Mouse (Mus musculus) stomach, embryonic 16.5 days (tissue): ENCODE data around the gene Rap1gap. TPM values are rescaled to one million over a fixed set of nuclear protein-coding genes. Genes with fewer than 3 reads are reported as not detected.

Experiments
- ATAC-seq: fragments of 200-750 bp; cut with Nextera tagmentation; 2 replicates; pipeline ENCODE4 v1.8.0; 2017; ENCODE audit warnings: moderate number of reproducible peaks, moderate TSS enrichment; ENCODE audit not compliant: insufficient read depth, low FRiP score
- H3K27ac ChIP-seq: fragments of 300-500 bp; sonication (generic); 2 replicates; pipeline ENCODE4 v1.5.1; 2014; ENCODE audit warnings: low read length
- H3K27me3 ChIP-seq: fragments of 300-500 bp; sonication (generic); 2 replicates; pipeline ENCODE4 v1.6.1; 2014; ENCODE audit warnings: low read length, control low read depth, mixed read lengths; ENCODE audit not compliant: control insufficient read depth, insufficient read depth
- H3K36me3 ChIP-seq: fragments of 300-500 bp; sonication (generic); 2 replicates; pipeline ENCODE4 v1.6.1; 2014; ENCODE audit warnings: low read length; ENCODE audit not compliant: control insufficient read depth, insufficient read depth
- H3K4me1 ChIP-seq: fragments of 300-500 bp; sonication (generic); 2 replicates; pipeline ENCODE4 v1.6.1; 2014; ENCODE audit warnings: low read length, control low read depth, mixed read lengths; ENCODE audit not compliant: control insufficient read depth, insufficient read depth
- H3K4me2 ChIP-seq: fragments of 300-500 bp; sonication (generic); 2 replicates; pipeline ENCODE4 v1.6.1; 2014; ENCODE audit warnings: low read depth, low read length, mixed read lengths
- H3K4me3 ChIP-seq: fragments of 300-500 bp; sonication (generic); replicated peaks from 2 replicates; pipeline ENCODE4 v1.5.1; 2014; ENCODE audit warnings: mild to moderate bottlenecking, low read length
- H3K9ac ChIP-seq: fragments of 300-500 bp; sonication (generic); 2 replicates; pipeline ENCODE4 v1.6.1; 2014; ENCODE audit warnings: low read length
- H3K9me3 ChIP-seq: fragments of 300-500 bp; sonication (generic); replicated peaks from 2 replicates; pipeline ENCODE4 v1.6.1; 2016; ENCODE audit warnings: low read length, control low read depth; ENCODE audit not compliant: control insufficient read depth
- WGBS: fragments of 180-500 bp; shearing (Covaris S2); extraction: QIAGEN DNeasy Blood & Tissue Kit; methylation state at CpG from one replicate; pipeline ENCODE4 v1.1.7; 2014; 5-methylcytosine and 5-hydroxymethylcytosine counted together
- polyA plus RNA-seq: library from polyadenylated mRNA; unstranded; fragments of >200 nt; fragmentation: Nextera tagmentation; extraction: Ambion mirVana; gene quantifications from 2 replicates; pipeline ENCODE4 v1.2.1, GENCODE M21; 2015

Gene Rap1gap
- polyA plus RNA-seq, 1 experiment from 2014 or later, result 58.1 TPM

DNA sequence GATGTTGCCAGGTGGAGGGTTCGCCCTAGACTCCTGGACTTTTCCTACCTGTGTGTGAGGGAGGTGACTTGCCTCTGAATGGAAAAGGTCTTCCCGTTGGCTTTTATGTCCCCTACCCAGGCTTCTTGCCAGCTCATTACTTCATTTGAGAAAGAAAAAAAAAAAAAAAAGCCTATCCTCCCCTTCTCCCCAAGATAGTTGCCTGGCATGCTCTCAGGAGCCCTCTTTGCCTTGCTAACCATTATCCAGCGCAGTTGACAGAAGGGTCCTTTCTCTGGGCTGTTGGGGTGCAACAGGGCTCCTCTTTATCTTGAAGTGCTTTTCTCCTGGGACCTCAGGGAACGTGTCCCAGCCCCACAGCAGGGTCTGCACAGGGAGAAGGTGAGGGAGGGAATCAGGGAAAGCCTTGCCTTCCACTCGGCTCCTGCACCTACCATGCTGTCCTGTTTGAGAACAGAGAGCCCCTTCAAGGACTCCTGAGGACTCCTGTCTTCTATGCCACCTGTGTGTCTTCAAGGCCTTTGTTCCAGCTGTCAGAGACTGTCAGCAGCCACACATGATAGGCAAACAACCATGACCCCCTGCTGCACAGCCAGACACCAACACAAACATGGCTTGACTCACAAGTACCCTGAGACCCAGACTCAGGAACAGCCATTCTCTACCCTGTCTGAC is 1.9 kb downstream of the Rap1gap start:
- H3K4me1 ChIP-seq, result peaks cover 5% of the 10 kb centered on the region; the same call in 1 of the 2 replicates
- H3K9ac ChIP-seq, result no peak overlapping the region
- no peak overlapping the region for H3K27ac ChIP-seq
- no peaks in the 10 kb centered on the region for H3K36me3 ChIP-seq
- H3K9me3 ChIP-seq, result no peaks in the 10 kb centered on the region
- no peak overlapping the region for H3K4me3 ChIP-seq
- ATAC-seq, result no peak
- 58% methylated on average over 5 of the region's 5 CpGs for WGBS
- H3K27me3 ChIP-seq, result peaks cover 5% of the 10 kb centered on the region; the same call in 1 of the 2 replicates
- H3K4me2 ChIP-seq, result no peak overlapping the region

GRCm38 (mm10) chr4:137666958-137667345 is 2.4 kb downstream of the Rap1gap start:
- 71% methylated on average over 8 of the region's 8 CpGs for WGBS

GRCm38 (mm10) chr4:137667747-137668146 is 3.2 kb downstream of the Rap1gap start:
- ATAC-seq, result no peak
- H3K27me3 ChIP-seq, result peaks cover 5% of the 10 kb centered on the region; the same call in 1 of the 2 replicates
- peaks cover 5% of the 10 kb centered on the region; the same call in 1 of the 2 replicates for H3K4me1 ChIP-seq
- no peak overlapping the region for H3K27ac ChIP-seq
- 50% methylated on average over 5 of the region's 5 CpGs for WGBS
- H3K4me3 ChIP-seq, result no peak overlapping the region
- H3K9ac ChIP-seq, result no peak overlapping the region
- H3K9me3 ChIP-seq, result no peaks in the 10 kb centered on the region
- H3K36me3 ChIP-seq, result no peaks in the 10 kb centered on the region
- H3K4me2 ChIP-seq, result no peak overlapping the region

More at GRCm38 (mm10) chr4:137666958-137667345, 2.4 kb downstream of the Rap1gap start:
- no peaks in the 10 kb centered on the region for H3K9me3 ChIP-seq
- no peak overlapping the region; the same call in 1 of the 2 replicates for H3K9ac ChIP-seq
- no peak overlapping the region for H3K4me2 ChIP-seq
- no peak for ATAC-seq
- H3K36me3 ChIP-seq, result no peaks in the 10 kb centered on the region
- no peak overlapping the region for H3K27ac ChIP-seq
- peaks cover 5% of the 10 kb centered on the region; the same call in 1 of the 2 replicates for H3K27me3 ChIP-seq
- H3K4me3 ChIP-seq, result no peak overlapping the region
- peaks cover 5% of the 10 kb centered on the region; the same call in 1 of the 2 replicates for H3K4me1 ChIP-seq

DNA sequence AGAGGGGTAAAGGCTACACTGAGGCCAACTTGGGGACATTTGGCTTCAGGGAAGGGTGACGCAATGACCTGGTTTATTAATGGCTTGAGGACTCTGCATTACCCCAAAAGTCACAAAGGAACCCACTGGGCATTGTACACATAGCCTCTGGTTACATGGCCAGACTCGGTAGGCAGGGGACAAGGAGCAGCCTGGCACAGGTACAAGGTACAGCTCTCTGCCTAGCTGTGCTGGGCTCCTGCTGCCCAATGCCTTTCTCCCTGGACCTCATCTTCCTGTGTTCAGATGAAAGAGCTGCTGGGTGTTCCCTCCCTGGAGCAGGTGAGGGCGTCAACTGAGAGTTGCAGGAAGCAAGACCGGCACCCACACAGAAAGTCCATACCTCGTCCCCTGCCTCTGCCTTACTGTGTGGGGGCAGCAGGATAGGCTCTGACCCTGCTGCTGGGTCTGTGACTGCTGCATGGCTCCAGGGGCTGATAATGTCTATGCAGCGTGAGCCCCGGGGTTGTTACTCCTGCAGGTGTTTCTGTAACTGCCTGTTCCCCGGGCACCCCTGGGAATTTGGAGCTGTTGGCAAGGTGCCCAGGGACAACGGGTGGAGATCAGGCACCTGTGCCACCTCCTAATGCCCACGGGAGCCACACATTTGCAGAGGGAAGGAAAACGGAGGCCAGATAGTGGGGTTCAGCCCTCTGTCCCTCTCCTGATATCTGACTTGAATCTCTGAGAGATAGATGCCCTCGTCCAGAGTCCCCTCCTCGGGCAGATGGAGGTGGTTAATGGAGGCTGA is 7.4 kb downstream of the Rap1gap start:
- no peaks in the 10 kb centered on the region for H3K9me3 ChIP-seq
- H3K36me3 ChIP-seq, result no peaks in the 10 kb centered on the region
- no peak overlapping the region for H3K4me3 ChIP-seq
- no peak for ATAC-seq
- no peak overlapping the region for H3K9ac ChIP-seq
- no peaks in the 10 kb centered on the region for H3K27me3 ChIP-seq
- no peak overlapping the region for H3K27ac ChIP-seq
- WGBS, result 63% methylated on average over 13 of the region's 13 CpGs
- no peak overlapping the region for H3K4me2 ChIP-seq
- no peaks in the 10 kb centered on the region for H3K4me1 ChIP-seq

DNA sequence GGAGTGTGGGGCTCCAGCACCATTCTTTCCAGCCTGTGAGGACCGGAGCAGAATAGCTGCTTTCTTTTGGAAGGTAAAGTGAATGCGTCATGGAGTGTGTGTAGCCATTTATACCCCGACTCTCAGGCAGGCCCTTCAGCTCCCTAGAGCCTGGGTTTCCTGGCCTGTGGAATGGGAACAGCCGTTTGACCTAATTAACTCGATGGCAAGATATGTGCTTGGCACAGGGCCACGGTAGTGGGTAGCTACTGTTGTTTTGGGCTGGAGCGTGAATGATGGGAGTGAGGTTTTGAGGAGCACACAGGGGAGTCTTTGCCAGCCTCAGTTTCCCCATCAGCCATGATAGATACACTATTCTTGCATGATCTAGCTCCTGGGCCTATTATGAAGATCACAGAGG is 11.0 kb downstream of the Rap1gap start:
- peaks cover 2% of the 10 kb centered on the region; the same call in 1 of the 2 replicates for H3K27me3 ChIP-seq
- ATAC-seq, result no peak
- no peak overlapping the region for H3K4me3 ChIP-seq
- no peak overlapping the region for H3K9ac ChIP-seq
- H3K9me3 ChIP-seq, result no peaks in the 10 kb centered on the region
- WGBS, result 71% methylated on average over 7 of the region's 7 CpGs
- no peaks in the 10 kb centered on the region for H3K4me1 ChIP-seq
- H3K27ac ChIP-seq, result no peak overlapping the region
- no peaks in the 10 kb centered on the region for H3K36me3 ChIP-seq
- H3K4me2 ChIP-seq, result no peak overlapping the region

- Histone ChIP-seq H3K9me3 (no peaks in the 10 kb centered on the region), H3K4me3 (no peak overlapping the region), H3K27me3 (peaks cover 6% of the 10 kb centered on the region; the same call in 1 of the 2 replicates), H3K27ac (no peak overlapping the region), H3K4me2 (no peak overlapping the region), H3K4me1 (peaks cover 2% of the 10 kb centered on the region; the same call in 1 of the 2 replicates), H3K9ac (no peak overlapping the region), H3K36me3 (no peaks in the 10 kb centered on the region)
- ATAC-seq, result peak; percentile 15; the same call in 1 of the 2 replicates
- 6% methylated on average over 11 of the region's 11 CpGs for WGBS
Observed at GRCm38 (mm10) chr4:137676057-137676456, 11.5 kb downstream of the Rap1gap start.

DNA sequence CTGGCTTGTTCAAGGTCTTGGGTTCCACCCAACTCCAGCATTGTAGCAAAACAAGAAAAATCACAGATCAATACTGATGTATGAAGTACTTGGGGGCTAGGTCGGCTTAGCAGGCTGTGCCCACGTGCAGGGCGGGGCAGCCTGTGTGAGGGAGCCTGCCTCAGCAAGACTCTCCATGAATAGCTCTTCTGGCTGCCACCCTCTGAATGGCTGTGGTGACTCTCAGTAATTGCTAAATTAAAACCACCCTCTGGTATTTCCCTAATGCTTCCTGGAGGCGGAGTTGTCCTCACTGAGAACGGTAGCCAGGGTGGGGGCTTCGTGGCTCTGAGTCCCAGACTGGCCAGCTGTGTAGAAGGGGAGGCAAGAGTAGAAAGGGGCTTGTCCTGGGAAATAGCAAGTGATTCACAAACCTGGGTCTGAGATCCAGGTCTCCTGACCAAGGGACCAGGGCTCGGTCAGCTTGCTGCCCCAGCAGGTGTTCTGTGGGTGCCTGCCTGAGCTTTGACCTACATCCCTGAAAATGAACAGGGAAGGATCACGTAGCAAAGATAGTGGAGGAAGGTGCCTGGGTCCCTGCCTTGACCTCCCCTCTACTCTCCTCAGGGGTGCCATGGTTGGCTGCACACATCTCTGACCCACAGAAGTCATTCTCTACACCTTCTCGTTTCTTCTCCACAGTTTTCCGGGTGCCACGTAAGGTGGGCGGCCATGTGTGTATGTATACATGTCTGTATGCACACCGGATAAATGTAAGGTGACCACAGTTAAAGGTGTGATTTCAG is 12.4 kb downstream of the Rap1gap start:
- 63% methylated on average over 13 of the region's 13 CpGs for WGBS
- no peak overlapping the region for H3K4me2 ChIP-seq
- H3K9ac ChIP-seq, result no peak overlapping the region
- H3K27ac ChIP-seq, result no peak overlapping the region
- peaks cover 14% of the 10 kb centered on the region; the same call in 1 of the 2 replicates for H3K27me3 ChIP-seq
- peaks cover 11% of the 10 kb centered on the region for H3K4me1 ChIP-seq
- H3K9me3 ChIP-seq, result no peaks in the 10 kb centered on the region
- no peak for ATAC-seq
- no peak overlapping the region for H3K4me3 ChIP-seq
- no peaks in the 10 kb centered on the region for H3K36me3 ChIP-seq

- no peak overlapping the region for H3K9ac ChIP-seq
- 72% methylated on average over 5 of the region's 5 CpGs for WGBS
- no peak overlapping the region for H3K4me2 ChIP-seq
- H3K9me3 ChIP-seq, result no peaks in the 10 kb centered on the region
- H3K36me3 ChIP-seq, result no peaks in the 10 kb centered on the region
- peaks cover 12% of the 10 kb centered on the region for H3K4me1 ChIP-seq
- no peak overlapping the region for H3K27ac ChIP-seq
- no peak for ATAC-seq
- H3K27me3 ChIP-seq, result peaks cover 16% of the 10 kb centered on the region
- no peak overlapping the region for H3K4me3 ChIP-seq
Observed at GRCm38 (mm10) chr4:137677906-137678305, 13.4 kb downstream of the Rap1gap start.
